Mouse (Mus musculus) stomach, postnatal 0 days (tissue): Measurements from ENCODE around the gene Smoc1.

Source experiments
- CTCF ChIP-seq: IDR thresholded peaks from 2 replicates; pipeline ENCODE4 v1.5.1; 2016; ENCODE audit warnings: antibody characterized with exemption, low read depth, mild to moderate bottlenecking, moderate library complexity
- EP300 ChIP-seq: optimal IDR thresholded peaks from 2 replicates; pipeline ENCODE3; 2016; ENCODE audit warnings: antibody characterized with exemption

GRCm38 (mm10) chr12:81160831-81161230 lies 134.2 kb downstream of the Smoc1 start:
- TF ChIP-seq EP300 (no peak), CTCF (peak; percentile 36)
